Mouse (Mus musculus): ENCODE measurements around the gene Ftcd. TPM values are rescaled to one million over a fixed set of nuclear protein-coding genes. Genes with fewer than 3 reads are reported as not detected.
A peak's percentile ranks its signal among the peaks of the same experiment; 100 is the strongest.

Ftcd gene
- polyA plus RNA-seq, 1 experiment from 2014 or later = 0.14 TPM

DNA sequence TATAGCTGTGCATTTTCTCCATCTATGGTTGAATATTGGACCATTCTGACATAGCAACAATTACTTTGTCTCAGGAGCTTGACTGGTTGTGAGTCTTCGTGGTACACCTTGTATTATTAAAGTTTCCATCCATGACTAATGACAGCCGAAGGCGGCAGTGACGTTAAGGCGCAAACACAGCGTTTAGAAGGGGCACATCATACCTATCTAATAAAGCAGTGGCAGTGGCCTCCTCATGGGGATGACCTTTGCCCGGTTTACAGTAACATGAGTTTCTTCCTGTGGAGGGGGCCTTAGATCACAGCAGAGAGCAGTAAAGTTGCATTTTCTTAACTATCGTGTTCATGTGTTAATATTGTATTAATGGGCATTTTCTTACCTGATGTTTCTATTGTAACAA lies 27.2 kb upstream of the Ftcd start:
- Histone ChIP-seq H3K9me3 (ENCODE audit: control insufficient read depth, low read length) (no peaks in the 10 kb centered on the region), H3K4me1 (replicated peaks; ENCODE audit: control insufficient read depth, insufficient read depth, low read length) (no peaks in the 10 kb centered on the region), H3K27ac (ENCODE audit: low read length) (no peak overlapping the region), H3K9ac (ENCODE audit: low read length) (no peak overlapping the region), H3K4me2 (ENCODE audit: low read depth, low read length) (no peak overlapping the region), H3K36me3 (ENCODE audit: control insufficient read depth, insufficient read depth, low read length) (peaks cover 29% of the 10 kb centered on the region), H3K27me3 (ENCODE audit: control insufficient read depth, insufficient read depth, low read depth, low read length) (no peaks in the 10 kb centered on the region), H3K4me3 (ENCODE audit: low read length) (no peak overlapping the region)
- WGBS = 88% methylated on average over 8 of the region's 8 CpGs
- no peak for ATAC-seq (ENCODE audit: low read depth)

DNA sequence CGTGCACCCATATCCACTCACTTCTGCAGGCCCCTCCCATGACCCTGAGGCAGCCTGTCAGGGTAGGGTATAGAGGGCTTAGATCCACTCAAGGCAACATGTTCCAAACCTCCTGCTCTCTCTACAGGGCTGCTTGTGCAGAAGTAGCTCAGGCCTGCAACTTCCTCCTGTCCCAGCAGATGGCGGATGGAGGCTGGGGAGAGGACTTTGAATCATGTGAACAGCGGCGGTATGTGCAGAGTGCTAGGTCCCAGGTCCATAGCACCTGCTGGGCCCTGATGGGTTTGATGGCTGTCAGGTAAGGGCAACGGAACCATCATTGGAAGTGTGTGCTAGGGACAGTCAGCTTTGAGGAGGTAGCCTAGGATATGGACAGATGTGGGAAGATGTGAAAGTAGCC lies 25.0 kb upstream of the Ftcd start:
- no peak overlapping the region for H3K4me2 ChIP-seq (ENCODE audit: low read depth, low read length)
- no peaks in the 10 kb centered on the region for H3K9me3 ChIP-seq (ENCODE audit: control insufficient read depth, low read length)
- no peak overlapping the region for H3K27ac ChIP-seq (ENCODE audit: low read length)
- H3K27me3 ChIP-seq (ENCODE audit: control insufficient read depth, insufficient read depth, low read depth, low read length) = no peaks in the 10 kb centered on the region
- no peak overlapping the region for H3K4me3 ChIP-seq (ENCODE audit: low read length)
- 86% methylated on average over 5 of the region's 5 CpGs for WGBS
- no peaks in the 10 kb centered on the region for H3K4me1 ChIP-seq (replicated peaks; ENCODE audit: control insufficient read depth, insufficient read depth, low read length)
- ATAC-seq (ENCODE audit: low read depth) = no peak
- H3K9ac ChIP-seq (ENCODE audit: low read length) = no peak overlapping the region
- peaks cover 30% of the 10 kb centered on the region for H3K36me3 ChIP-seq (ENCODE audit: control insufficient read depth, insufficient read depth, low read length)

DNA sequence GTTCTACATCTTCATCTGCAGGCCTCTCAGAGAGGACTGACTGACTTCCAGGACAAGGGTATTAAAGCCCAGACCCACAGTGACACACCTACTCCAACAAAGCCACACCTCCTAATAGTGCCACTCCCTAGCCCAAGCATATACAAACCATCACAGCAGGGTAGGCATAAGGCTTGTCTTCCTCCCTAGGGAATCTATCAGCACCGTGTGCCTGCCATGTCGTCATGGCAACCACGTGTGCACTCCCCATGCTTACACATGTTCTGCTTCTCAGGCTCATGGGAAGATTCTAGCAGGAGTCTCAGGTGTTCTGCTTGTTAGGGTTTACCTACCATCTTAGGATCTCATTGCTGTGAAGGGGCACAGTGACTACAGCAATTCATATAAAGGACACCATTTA lies 23.9 kb upstream of the Ftcd start:
- 76% methylated on average over 3 of the region's 3 CpGs for WGBS
- Histone ChIP-seq H3K9me3 (ENCODE audit: control insufficient read depth, low read length) (no peaks in the 10 kb centered on the region), H3K36me3 (ENCODE audit: control insufficient read depth, insufficient read depth, low read length) (peaks cover 30% of the 10 kb centered on the region), H3K9ac (ENCODE audit: low read length) (no peak overlapping the region), H3K27ac (ENCODE audit: low read length) (no peak overlapping the region), H3K27me3 (ENCODE audit: control insufficient read depth, insufficient read depth, low read depth, low read length) (no peaks in the 10 kb centered on the region), H3K4me1 (replicated peaks; ENCODE audit: control insufficient read depth, insufficient read depth, low read length) (no peaks in the 10 kb centered on the region), H3K4me3 (ENCODE audit: low read length) (no peak overlapping the region), H3K4me2 (ENCODE audit: low read depth, low read length) (no peak overlapping the region)
- ATAC-seq (ENCODE audit: low read depth) = no peak

DNA sequence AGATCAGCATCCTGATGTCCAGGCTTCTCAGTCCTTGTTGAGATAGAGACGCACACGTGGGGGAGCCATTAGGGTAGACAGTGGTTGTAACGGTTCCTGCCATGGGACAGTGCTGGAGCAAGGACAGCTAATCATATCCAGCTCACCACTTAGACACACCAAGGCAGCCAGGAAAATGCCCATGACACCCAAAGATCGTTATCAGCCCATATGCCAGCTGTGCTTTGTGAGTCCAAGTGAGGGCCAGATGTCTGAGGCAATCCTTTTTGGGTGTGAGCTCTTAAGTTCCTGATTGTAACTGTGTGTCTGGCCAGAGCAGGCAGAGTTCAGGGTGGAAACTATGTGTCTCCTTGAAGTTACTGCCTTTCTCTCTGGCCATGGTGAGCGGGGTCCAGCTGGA lies 21.4 kb upstream of the Ftcd start:
- WGBS = 83% methylated on average over 5 of the region's 5 CpGs
- H3K4me2 ChIP-seq (ENCODE audit: low read depth, low read length) = no peak overlapping the region
- peaks cover 27% of the 10 kb centered on the region for H3K36me3 ChIP-seq (ENCODE audit: control insufficient read depth, insufficient read depth, low read length)
- H3K4me3 ChIP-seq (ENCODE audit: low read length) = no peak overlapping the region
- H3K27me3 ChIP-seq (ENCODE audit: control insufficient read depth, insufficient read depth, low read depth, low read length) = no peaks in the 10 kb centered on the region
- no peak for ATAC-seq (ENCODE audit: low read depth)
- H3K27ac ChIP-seq (ENCODE audit: low read length) = no peak overlapping the region
- no peak overlapping the region for H3K9ac ChIP-seq (ENCODE audit: low read length)
- no peaks in the 10 kb centered on the region for H3K9me3 ChIP-seq (ENCODE audit: control insufficient read depth, low read length)
- no peaks in the 10 kb centered on the region for H3K4me1 ChIP-seq (replicated peaks; ENCODE audit: control insufficient read depth, insufficient read depth, low read length)

DNA sequence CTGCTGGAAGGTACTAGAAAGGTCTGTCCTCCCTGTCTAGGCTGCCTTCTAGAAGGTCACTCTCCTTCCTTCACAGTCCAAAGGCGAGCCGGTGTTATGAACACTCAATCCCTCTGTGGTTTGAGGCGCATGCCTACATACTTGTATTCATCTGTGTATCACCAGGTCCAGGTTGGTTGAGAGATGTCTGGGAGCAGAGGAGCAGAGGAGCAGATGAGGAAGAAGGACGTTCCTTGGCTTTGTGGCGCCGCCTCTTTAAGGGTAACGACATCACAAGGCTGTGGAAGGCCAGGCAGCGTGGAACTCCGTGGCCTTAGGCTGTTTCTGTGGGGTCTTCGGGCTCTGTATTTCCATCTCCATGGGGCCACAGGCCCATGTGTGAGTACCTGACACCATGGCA lies 13.5 kb upstream of the Ftcd start, which contains the start of gene Spatc1l:
Spatc1l (plus strand) TSS at position 301 of the 400 bp plus-strand sequence.
- H3K4me1 ChIP-seq (replicated peaks; ENCODE audit: control insufficient read depth, insufficient read depth, low read length) = no peaks in the 10 kb centered on the region
- no peak within 1 kb of the TSS for H3K27ac ChIP-seq (ENCODE audit: low read length)
- H3K9ac ChIP-seq (ENCODE audit: low read length) = no peak within 1 kb of the TSS
- 86% methylated on average over 10 of the region's 10 CpGs for WGBS
- H3K4me3 ChIP-seq (ENCODE audit: low read length) = no peak within 1 kb of the TSS
- no peak within 1 kb of the TSS for H3K4me2 ChIP-seq (ENCODE audit: low read depth, low read length)
- ATAC-seq (ENCODE audit: low read depth) = no peak
- no peaks in the 10 kb centered on the region for H3K27me3 ChIP-seq (ENCODE audit: control insufficient read depth, insufficient read depth, low read depth, low read length)
- no peaks in the 10 kb centered on the region for H3K9me3 ChIP-seq (ENCODE audit: control insufficient read depth, low read length)
- no peaks in the 10 kb centered on the region for H3K36me3 ChIP-seq (ENCODE audit: control insufficient read depth, insufficient read depth, low read length)

DNA sequence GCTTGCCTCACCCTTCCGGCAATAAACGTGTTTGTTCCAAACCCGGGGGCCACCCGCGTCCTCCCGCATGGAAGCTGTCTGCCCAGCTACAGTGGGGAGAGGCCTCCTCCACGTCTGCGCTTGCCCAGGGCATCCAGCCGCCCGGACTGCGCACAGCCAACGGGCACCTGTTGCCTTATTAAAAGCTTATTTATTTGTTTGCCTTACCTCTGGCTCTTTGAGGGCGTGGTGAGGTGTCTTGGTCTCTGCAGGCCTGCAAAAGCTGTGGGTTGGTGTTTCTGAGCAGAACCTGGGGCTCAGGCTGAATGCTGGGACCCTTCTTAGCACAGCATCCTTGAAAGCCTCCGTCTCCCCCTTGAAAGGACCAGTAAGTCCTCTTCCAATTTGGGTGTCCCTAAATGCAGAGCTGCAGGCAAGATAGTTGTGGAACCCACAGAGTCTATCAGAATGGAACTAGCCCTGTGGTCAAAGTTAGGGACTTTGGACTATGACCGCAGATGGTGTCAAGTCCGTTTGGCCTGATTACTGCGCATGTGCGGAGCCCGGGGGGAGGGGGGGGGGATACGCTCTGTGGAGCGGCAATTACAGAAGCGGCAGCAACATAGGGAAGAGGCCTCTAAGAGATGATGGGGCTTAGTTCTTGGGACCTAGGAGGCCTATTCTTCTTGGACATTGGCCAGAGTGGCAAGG lies 5.3 kb upstream of the Ftcd start:
- no peak for ATAC-seq (ENCODE audit: low read depth)
- Histone ChIP-seq H3K27me3 (ENCODE audit: control insufficient read depth, insufficient read depth, low read depth, low read length) (no peaks in the 10 kb centered on the region), H3K27ac (ENCODE audit: low read length) (no peak overlapping the region), H3K36me3 (ENCODE audit: control insufficient read depth, insufficient read depth, low read length) (no peaks in the 10 kb centered on the region), H3K4me2 (ENCODE audit: low read depth, low read length) (no peak overlapping the region), H3K9ac (ENCODE audit: low read length) (no peak overlapping the region), H3K9me3 (ENCODE audit: control insufficient read depth, low read length) (no peaks in the 10 kb centered on the region), H3K4me1 (replicated peaks; ENCODE audit: control insufficient read depth, insufficient read depth, low read length) (no peaks in the 10 kb centered on the region), H3K4me3 (ENCODE audit: low read length) (no peak overlapping the region)
- WGBS = 90% methylated on average over 22 of the region's 22 CpGs

DNA sequence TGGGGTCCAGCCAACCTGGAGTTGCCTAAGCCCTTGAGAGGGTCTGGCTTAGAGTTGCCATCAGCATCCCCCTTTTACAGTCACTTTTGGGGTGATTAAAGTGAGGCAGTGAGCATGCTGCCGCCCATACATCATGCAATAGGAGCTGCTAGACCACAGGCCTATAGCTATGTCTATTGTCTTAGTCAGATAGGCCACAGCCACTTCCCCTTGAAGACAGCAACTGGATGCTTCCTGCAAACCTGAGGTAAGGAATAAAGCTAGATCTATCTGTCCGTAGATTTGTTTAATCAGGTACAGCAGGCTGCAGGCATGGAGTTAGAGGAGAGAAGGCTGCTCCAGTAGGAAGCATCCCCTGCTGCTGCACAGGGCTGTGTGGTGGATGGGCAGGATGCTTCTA lies 4.4 kb upstream of the Ftcd start:
- Histone ChIP-seq H3K9me3 (ENCODE audit: control insufficient read depth, low read length) (no peaks in the 10 kb centered on the region), H3K4me2 (ENCODE audit: low read depth, low read length) (no peak overlapping the region), H3K4me3 (ENCODE audit: low read length) (no peak overlapping the region), H3K27ac (ENCODE audit: low read length) (no peak overlapping the region), H3K36me3 (ENCODE audit: control insufficient read depth, insufficient read depth, low read length) (no peaks in the 10 kb centered on the region), H3K4me1 (replicated peaks; ENCODE audit: control insufficient read depth, insufficient read depth, low read length) (no peaks in the 10 kb centered on the region), H3K9ac (ENCODE audit: low read length) (no peak overlapping the region), H3K27me3 (ENCODE audit: control insufficient read depth, insufficient read depth, low read depth, low read length) (no peaks in the 10 kb centered on the region)
- ATAC-seq (ENCODE audit: low read depth) = no peak
- 59% methylated on average over 2 of the region's 2 CpGs for WGBS

DNA sequence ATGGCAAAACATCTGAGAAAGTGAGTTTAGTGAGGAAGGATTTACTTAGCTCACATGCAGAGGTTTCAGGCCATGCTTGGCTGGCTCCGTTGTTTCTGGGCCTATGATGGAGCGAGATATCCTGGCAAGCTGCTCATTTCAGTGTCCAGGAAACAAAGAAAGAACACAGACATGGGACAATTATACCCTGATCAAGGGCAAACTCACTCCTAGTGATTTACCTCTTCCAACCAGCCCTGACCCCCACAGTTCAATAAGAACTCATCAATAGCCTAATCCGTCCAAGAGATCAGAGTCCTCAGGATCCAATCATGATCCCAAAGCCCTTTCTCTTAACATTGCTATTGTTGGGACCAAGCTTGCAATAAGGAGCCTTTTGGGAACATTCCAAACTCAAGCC lies 3.3 kb upstream of the Ftcd start:
- H3K27me3 ChIP-seq (ENCODE audit: control insufficient read depth, insufficient read depth, low read depth, low read length) = no peaks in the 10 kb centered on the region
- H3K36me3 ChIP-seq (ENCODE audit: control insufficient read depth, insufficient read depth, low read length) = no peaks in the 10 kb centered on the region
- no peak overlapping the region for H3K27ac ChIP-seq (ENCODE audit: low read length)
- ATAC-seq (ENCODE audit: low read depth) = no peak
- no peak overlapping the region for H3K9ac ChIP-seq (ENCODE audit: low read length)
- H3K4me1 ChIP-seq (replicated peaks; ENCODE audit: control insufficient read depth, insufficient read depth, low read length) = no peaks in the 10 kb centered on the region
- no peak overlapping the region for H3K4me2 ChIP-seq (ENCODE audit: low read depth, low read length)
- WGBS = 77% methylated on average over 3 of the region's 3 CpGs
- H3K4me3 ChIP-seq (ENCODE audit: low read length) = no peak overlapping the region
- no peaks in the 10 kb centered on the region for H3K9me3 ChIP-seq (ENCODE audit: control insufficient read depth, low read length)

DNA sequence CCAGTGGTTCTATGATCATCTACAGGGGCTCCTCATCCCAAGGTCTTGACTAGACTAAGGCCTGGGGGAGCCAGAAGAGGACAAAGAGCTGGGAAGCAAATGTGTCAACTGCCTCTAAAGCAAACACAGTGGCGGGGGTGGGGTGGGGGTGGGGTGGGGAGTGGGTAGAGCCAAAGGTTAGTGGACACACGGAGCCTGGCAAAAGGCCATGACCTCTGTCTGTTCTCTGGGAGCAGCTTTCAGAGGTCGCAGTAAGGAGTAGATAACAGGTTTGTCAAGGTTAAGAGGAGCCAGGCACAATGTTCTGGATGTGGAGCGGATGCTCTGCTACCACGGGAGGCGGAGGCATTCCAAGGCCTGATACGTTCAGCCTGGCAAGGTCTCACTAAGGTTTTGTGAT lies 1.5 kb downstream of the Ftcd start:
- Histone ChIP-seq H3K9ac (ENCODE audit: low read length) (no peak overlapping the region), H3K27me3 (ENCODE audit: control insufficient read depth, insufficient read depth, low read depth, low read length) (no peaks in the 10 kb centered on the region), H3K4me2 (ENCODE audit: low read depth, low read length) (no peak overlapping the region), H3K9me3 (ENCODE audit: control insufficient read depth, low read length) (no peaks in the 10 kb centered on the region), H3K27ac (ENCODE audit: low read length) (no peak overlapping the region), H3K36me3 (ENCODE audit: control insufficient read depth, insufficient read depth, low read length) (no peaks in the 10 kb centered on the region), H3K4me1 (replicated peaks; ENCODE audit: control insufficient read depth, insufficient read depth, low read length) (no peaks in the 10 kb centered on the region), H3K4me3 (ENCODE audit: low read length) (no peak overlapping the region)
- ATAC-seq (ENCODE audit: low read depth) = no peak
- WGBS = 60% methylated on average over 6 of the region's 7 CpGs

DNA sequence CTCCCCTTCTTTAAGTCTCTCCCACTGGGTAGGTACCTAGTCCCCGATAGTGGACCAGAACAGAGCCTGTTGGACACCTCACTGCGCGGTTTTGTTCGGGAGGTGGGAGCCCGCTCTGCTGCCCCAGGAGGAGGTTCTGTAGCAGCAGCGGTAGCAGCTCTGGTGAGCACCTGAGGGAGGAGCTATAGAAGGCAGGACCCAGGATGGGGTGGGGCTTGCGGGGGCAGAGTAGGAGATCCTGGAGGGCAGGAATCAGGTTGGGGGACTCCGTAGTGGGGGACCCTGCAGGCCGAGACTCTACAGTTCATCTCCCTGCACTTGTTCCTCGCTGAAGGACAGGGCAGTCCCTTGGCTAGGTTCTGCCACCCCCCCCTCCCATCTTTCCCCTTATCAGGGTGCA lies 8.7 kb downstream of the Ftcd start:
- H3K9ac ChIP-seq (ENCODE audit: low read length) = no peak overlapping the region
- no peak overlapping the region for H3K4me3 ChIP-seq (ENCODE audit: low read length)
- H3K9me3 ChIP-seq (ENCODE audit: control insufficient read depth, low read length) = no peaks in the 10 kb centered on the region
- H3K27me3 ChIP-seq (ENCODE audit: control insufficient read depth, insufficient read depth, low read depth, low read length) = no peaks in the 10 kb centered on the region
- H3K4me1 ChIP-seq (replicated peaks; ENCODE audit: control insufficient read depth, insufficient read depth, low read length) = no peaks in the 10 kb centered on the region
- H3K36me3 ChIP-seq (ENCODE audit: control insufficient read depth, insufficient read depth, low read length) = no peaks in the 10 kb centered on the region
- no peak overlapping the region for H3K27ac ChIP-seq (ENCODE audit: low read length)
- WGBS = 10% methylated on average over 10 of the region's 10 CpGs
- ATAC-seq (ENCODE audit: low read depth) = 0 out of 2 replicates have a peak, but pooled peaks have one; percentile 23
- H3K4me2 ChIP-seq (ENCODE audit: low read depth, low read length) = no peak overlapping the region
